Mouse (Mus musculus): ENCODE measurements at regions not wholly inside any gene's neighbourhood (a gene's known extent, or its start where the extent isn't known, plus 50 kb on each side); places are given as distances from the start of the nearest gene placed in this dataset.

GRCm38 (mm10) chrX:11655466-11655865 is 327.8 kb downstream of the H2al1j start:
- peaks cover 9% of the 10 kb centered on the region; the same call in 1 of the 2 replicates for H3K27me3 ChIP-seq (replicated peaks)
- no peak for ATAC-seq (ENCODE audit: insufficient number of reproducible peaks, low FRiP score)
- peaks cover 6% of the 10 kb centered on the region; the same call in 1 of the 2 replicates for H3K4me1 ChIP-seq (replicated peaks)
- no peak overlapping the region for H3K4me2 ChIP-seq
- H3K9me3 ChIP-seq (replicated peaks) = no peaks in the 10 kb centered on the region
- WGBS = 45% methylated on average over 6 of the region's 6 CpGs
- no peak overlapping the region for H3K4me3 ChIP-seq
- H3K9ac ChIP-seq = no peak overlapping the region
- no peaks in the 10 kb centered on the region for H3K36me3 ChIP-seq
- H3K27ac ChIP-seq (ENCODE audit: poor library complexity, severe bottlenecking) = no peak overlapping the region

GRCm38 (mm10) chrX:11657606-11658254 is 330.1 kb downstream of the H2al1j start:
- 59% methylated on average over 9 of the region's 9 CpGs for WGBS
- no peak overlapping the region for H3K4me2 ChIP-seq
- no peak overlapping the region for H3K4me3 ChIP-seq
- peaks cover 6% of the 10 kb centered on the region; the same call in 1 of the 2 replicates for H3K4me1 ChIP-seq (replicated peaks)
- no peaks in the 10 kb centered on the region for H3K36me3 ChIP-seq
- no peaks in the 10 kb centered on the region for H3K9me3 ChIP-seq (replicated peaks)
- no peak overlapping the region for H3K9ac ChIP-seq
- H3K27ac ChIP-seq (ENCODE audit: poor library complexity, severe bottlenecking) = no peak overlapping the region
- peaks cover 14% of the 10 kb centered on the region; the same call in 1 of the 2 replicates for H3K27me3 ChIP-seq (replicated peaks)
- ATAC-seq (ENCODE audit: insufficient number of reproducible peaks, low FRiP score) = no peak

- peaks cover 21% of the 10 kb centered on the region for H3K4me1 ChIP-seq (replicated peaks)
- no peak overlapping the region for H3K4me3 ChIP-seq
- WGBS = 29% methylated on average over 6 of the region's 6 CpGs
- H3K27me3 ChIP-seq (replicated peaks) = peaks cover 25% of the 10 kb centered on the region
- no peak for ATAC-seq (ENCODE audit: insufficient number of reproducible peaks, low FRiP score)
- H3K9ac ChIP-seq = no peak overlapping the region
- H3K27ac ChIP-seq (ENCODE audit: poor library complexity, severe bottlenecking) = no peak overlapping the region
- no peaks in the 10 kb centered on the region for H3K9me3 ChIP-seq (replicated peaks)
- H3K36me3 ChIP-seq = no peaks in the 10 kb centered on the region
- no peak overlapping the region for H3K4me2 ChIP-seq
Measured at GRCm38 (mm10) chrX:11663187-11663829, 335.7 kb downstream of the H2al1j start.

- peak overlapping the region; percentile 73 for H3K4me2 ChIP-seq
- H3K27me3 ChIP-seq (replicated peaks) = peaks cover 25% of the 10 kb centered on the region
- peak; percentile 93 for ATAC-seq (ENCODE audit: insufficient number of reproducible peaks, low FRiP score)
- H3K27ac ChIP-seq (ENCODE audit: poor library complexity, severe bottlenecking) = peak overlapping the region; percentile 78
- WGBS = 9% methylated on average over 34 of the region's 68 CpGs
- H3K9ac ChIP-seq = peak overlapping the region; percentile 79
- H3K36me3 ChIP-seq = no peaks in the 10 kb centered on the region
- H3K4me3 ChIP-seq = peak overlapping the region; percentile 48
- H3K4me1 ChIP-seq (replicated peaks) = peaks cover 21% of the 10 kb centered on the region
- no peaks in the 10 kb centered on the region for H3K9me3 ChIP-seq (replicated peaks)
Measured at GRCm38 (mm10) chrX:11664330-11665061, 336.9 kb downstream of the H2al1j start.

GRCm38 (mm10) chrX:11665077-11665974 is 337.7 kb downstream of the H2al1j start:
- Histone ChIP-seq H3K27ac (ENCODE audit: poor library complexity, severe bottlenecking) (peak overlapping the region; percentile 78), H3K9me3 (replicated peaks) (no peaks in the 10 kb centered on the region), H3K9ac (peak overlapping the region; percentile 79), H3K27me3 (replicated peaks) (peaks cover 25% of the 10 kb centered on the region), H3K4me2 (peak overlapping the region; percentile 73), H3K4me1 (replicated peaks) (peaks cover 21% of the 10 kb centered on the region), H3K36me3 (no peaks in the 10 kb centered on the region), H3K4me3 (peak overlapping the region; percentile 48)
- ATAC-seq (ENCODE audit: insufficient number of reproducible peaks, low FRiP score) = no peak
- 15% methylated on average over 30 of the region's 30 CpGs for WGBS

GRCm38 (mm10) chrX:11666517-11666916 is 338.9 kb downstream of the H2al1j start:
- H3K9ac ChIP-seq = no peak overlapping the region
- H3K27me3 ChIP-seq (replicated peaks) = peaks cover 25% of the 10 kb centered on the region
- peaks cover 23% of the 10 kb centered on the region for H3K4me1 ChIP-seq (replicated peaks)
- H3K27ac ChIP-seq (ENCODE audit: poor library complexity, severe bottlenecking) = 0 out of 2 replicates have a peak overlapping the region, but pooled peaks have one; percentile 27
- WGBS = 7% methylated on average over 9 of the region's 15 CpGs
- no peak overlapping the region for H3K4me3 ChIP-seq
- H3K36me3 ChIP-seq = no peaks in the 10 kb centered on the region
- no peak; the same call in 1 of the 2 replicates for ATAC-seq (ENCODE audit: insufficient number of reproducible peaks, low FRiP score)
- H3K4me2 ChIP-seq = peak overlapping the region; percentile 38
- H3K9me3 ChIP-seq (replicated peaks) = no peaks in the 10 kb centered on the region

GRCm38 (mm10) chrX:11671805-11672204 is 344.2 kb downstream of the H2al1j start:
- Histone ChIP-seq H3K36me3 (no peaks in the 10 kb centered on the region), H3K27me3 (replicated peaks) (peaks cover 5% of the 10 kb centered on the region), H3K9ac (no peak overlapping the region), H3K27ac (ENCODE audit: poor library complexity, severe bottlenecking) (no peak overlapping the region), H3K4me3 (no peak overlapping the region), H3K4me2 (no peak overlapping the region), H3K9me3 (replicated peaks) (no peaks in the 10 kb centered on the region), H3K4me1 (replicated peaks) (peaks cover 6% of the 10 kb centered on the region; the same call in 1 of the 2 replicates)
- ATAC-seq (ENCODE audit: insufficient number of reproducible peaks, low FRiP score) = peak; percentile 45; the same call in 1 of the 2 replicates
- 25% methylated on average over 8 of the region's 8 CpGs for WGBS

- Histone ChIP-seq H3K4me1 (replicated peaks) (no peaks in the 10 kb centered on the region), H3K9me3 (replicated peaks) (no peaks in the 10 kb centered on the region), H3K4me2 (no peak overlapping the region), H3K36me3 (no peaks in the 10 kb centered on the region), H3K27me3 (replicated peaks) (peaks cover 14% of the 10 kb centered on the region), H3K9ac (no peak overlapping the region), H3K4me3 (no peak overlapping the region), H3K27ac (ENCODE audit: poor library complexity, severe bottlenecking) (no peak overlapping the region)
- WGBS = 32% methylated on average over 2 of the region's 2 CpGs
- no peak for ATAC-seq (ENCODE audit: insufficient number of reproducible peaks, low FRiP score)
Measured at GRCm38 (mm10) chrX:11678086-11678485, 350.5 kb downstream of the H2al1j start.

GRCm38 (mm10) chrX:11681274-11681673 is 353.7 kb downstream of the H2al1j start:
- no peak for ATAC-seq (ENCODE audit: insufficient number of reproducible peaks, low FRiP score)
- no peak overlapping the region for H3K4me3 ChIP-seq
- H3K4me2 ChIP-seq = no peak overlapping the region
- WGBS = 68% methylated on average over 2 of the region's 2 CpGs
- H3K36me3 ChIP-seq = no peaks in the 10 kb centered on the region
- no peak overlapping the region for H3K27ac ChIP-seq (ENCODE audit: poor library complexity, severe bottlenecking)
- no peaks in the 10 kb centered on the region for H3K9me3 ChIP-seq (replicated peaks)
- peaks cover 14% of the 10 kb centered on the region for H3K27me3 ChIP-seq (replicated peaks)
- no peaks in the 10 kb centered on the region for H3K4me1 ChIP-seq (replicated peaks)
- H3K9ac ChIP-seq = no peak overlapping the region

- Histone ChIP-seq H3K27me3 (replicated peaks) (peaks cover 4% of the 10 kb centered on the region; the same call in 1 of the 2 replicates), H3K9me3 (replicated peaks) (no peaks in the 10 kb centered on the region), H3K9ac (no peak overlapping the region), H3K4me2 (no peak overlapping the region), H3K4me1 (replicated peaks) (peaks cover 10% of the 10 kb centered on the region), H3K36me3 (no peaks in the 10 kb centered on the region), H3K4me3 (no peak overlapping the region), H3K27ac (ENCODE audit: poor library complexity, severe bottlenecking) (no peak overlapping the region)
- 70% methylated on average over 18 of the region's 18 CpGs for WGBS
- ATAC-seq (ENCODE audit: insufficient number of reproducible peaks, low FRiP score) = no peak
Measured at GRCm38 (mm10) chrX:11689989-11690405, 362.4 kb downstream of the H2al1j start.

Measured in heart, embryonic 12.5 days (tissue).